In genomic region chr13:19701443-19702078, GRCm38 (mm10) we compare ENCODE assay signal across 8 mouse cellular contexts. TPM values are rescaled to one million over a fixed set of nuclear protein-coding genes. Genes with fewer than 3 reads are reported as not detected.
DNase-seq lines count a peak whose midpoint lies in the region; ATAC-seq lines count a peak whose summit lies in the region.
"Had no signal": no experiment of that assay in that cellular context is flagged by ENCODE, and none has a peak within 500 bp of the region (broad histone marks: within the 10 kb centered on the region; RNA-seq: fewer than 3 reads in every experiment).

No protein-coding gene starts in this region.

- no peaks in the 10 kb centered on the region for H3K9me3 ChIP-seq in midbrain, embryonic 15.5 days

- H3K4me2 ChIP-seq in midbrain, embryonic 15.5 days: peak overlapping the region; percentile 23

- peak overlapping the region; percentile 8; the same call in 1 of the 2 replicates for H3K4me3 ChIP-seq in midbrain, embryonic 15.5 days

- H3K36me3 ChIP-seq in midbrain, embryonic 15.5 days (replicated peaks): no peaks in the 10 kb centered on the region

- H3K27me3 ChIP-seq in midbrain, embryonic 15.5 days (replicated peaks): peaks cover 4% of the 10 kb centered on the region; the same call in 1 of the 2 replicates

- no peaks in the 10 kb centered on the region for H3K4me1 ChIP-seq in midbrain, embryonic 15.5 days

- intact Hi-C loops in heart, postnatal 10 days (cut with DNase I): loop anchor here (5.0 kb wide), 1 partner anchor 56 kb away; no protein-coding TSS in a partner anchor

- no peak overlapping the region for H3K9ac ChIP-seq in midbrain, embryonic 15.5 days

- no peak overlapping the region for H3K27ac ChIP-seq in midbrain, embryonic 15.5 days

- 47% methylated on average over 11 of the region's 11 CpGs for WGBS in midbrain, embryonic 15.5 days

- ATAC-seq in midbrain, embryonic 15.5 days (replicated peaks): peak; percentile 90

- DNase-seq in brain, adult 2 months (ENCODE audit: low read depth, low spot score): peak; percentile 84
- DNase-seq in cerebellum, adult 9-10 months: peak; percentile 35
- peak; percentile 76 for DNase-seq in layer of hippocampus, adult 11-12 months (ENCODE audit: low spot score)
- no peak for DNase-seq in urinary bladder, adult 18-20 months (ENCODE audit: low spot score in 2 of 2)
- DNase-seq in urinary bladder, postnatal 10 days (ENCODE audit: low spot score): no peak
- no peak for DNase-seq in heart, postnatal 10 days

RNA-seq across cellular contexts. Expression of gene Nme8, which starts 4.0 kb away (rescaled TPM):
- 0.15 TPM in 1 of 2 replicates, not detected in the other for polyA plus RNA-seq in midbrain, embryonic 15.5 days (2015; fragmentation: Nextera tagmentation; extraction: Ambion mirVana)
- total RNA-seq in heart, postnatal 10 days (2021): under 1 TPM; 0.26 to 0.37 TPM
- polyA plus RNA-seq: lung, embryonic 16.5 days had no signal

Comparison
In these comparisons a context has a peak if more than half of its experiments do, and no peak if none do; other contexts are left out.
1. DNase-seq: peak in brain, adult 2 months (single experiment), cerebellum, adult 9-10 months (single experiment) and layer of hippocampus, adult 11-12 months (single experiment); none in urinary bladder, adult 18-20 months (0 of 2), urinary bladder, postnatal 10 days (single experiment) and heart, postnatal 10 days (0 of 2).